Comparison of ENCODE assay signal across 22 mouse cellular contexts in genomic region chr2:74938711-74939110, GRCm38 (mm10).
DNase-seq lines count a peak whose midpoint lies in the region; ATAC-seq lines count a peak whose summit lies in the region.
"Had no signal": no experiment of that assay in that cellular context is flagged by ENCODE, and none has a peak within 500 bp of the region (broad histone marks: within the 10 kb centered on the region; RNA-seq: fewer than 3 reads in every experiment).

No protein-coding gene starts in this region.

- H3K4me2 ChIP-seq in hindbrain, embryonic 13.5 days = no peak overlapping the region
- no peak overlapping the region for H3K4me2 ChIP-seq in hindbrain, embryonic 11.5 days (replicated peaks; ENCODE audit: low read depth, low read length)
- peak overlapping the region; percentile 19; the same call in 1 of the 2 replicates for H3K4me2 ChIP-seq in hindbrain, embryonic 16.5 days (ENCODE audit: low read length)
- H3K4me2 ChIP-seq in hindbrain, embryonic 14.5 days (replicated peaks) = no peak overlapping the region; the same call in 1 of the 2 replicates
- peak overlapping the region; percentile 30; the same call in 1 of the 2 replicates for H3K4me2 ChIP-seq in neural tube, embryonic 15.5 days
- H3K4me2 ChIP-seq: embryonic facial prominence, embryonic 13.5 days; embryonic facial prominence, embryonic 15.5 days; forebrain, embryonic 12.5 days had no signal

- H3K36me3 ChIP-seq in hindbrain, embryonic 13.5 days = no peaks in the 10 kb centered on the region
- H3K36me3 ChIP-seq in hindbrain, embryonic 11.5 days (ENCODE audit: control insufficient read depth, insufficient read depth, low read length) = no peaks in the 10 kb centered on the region
- H3K36me3 ChIP-seq in hindbrain, embryonic 16.5 days (ENCODE audit: control insufficient read depth, insufficient read depth, low read length) = no peaks in the 10 kb centered on the region
- no peaks in the 10 kb centered on the region for H3K36me3 ChIP-seq in hindbrain, embryonic 14.5 days (replicated peaks; ENCODE audit: control insufficient read depth, insufficient read depth)
- H3K36me3 ChIP-seq in neural tube, embryonic 15.5 days = no peaks in the 10 kb centered on the region
- H3K36me3 ChIP-seq: embryonic facial prominence, embryonic 13.5 days; embryonic facial prominence, embryonic 15.5 days; forebrain, embryonic 10.5 days; forebrain, embryonic 12.5 days had no signal

- no peak overlapping the region for H3K4me3 ChIP-seq in hindbrain, embryonic 13.5 days
- no peak overlapping the region for H3K4me3 ChIP-seq in hindbrain, embryonic 11.5 days (ENCODE audit: low read depth, low read length)
- no peak overlapping the region for H3K4me3 ChIP-seq in hindbrain, embryonic 16.5 days (ENCODE audit: low read length)
- H3K4me3 ChIP-seq in hindbrain, embryonic 14.5 days (replicated peaks; ENCODE audit: low read length) = no peak overlapping the region
- H3K4me3 ChIP-seq in neural tube, embryonic 15.5 days (replicated peaks) = no peak overlapping the region
- H3K4me3 ChIP-seq: embryonic facial prominence, embryonic 13.5 days; embryonic facial prominence, embryonic 15.5 days; erythroblast, embryonic 14.5 days; forebrain, embryonic 10.5 days; forebrain, embryonic 12.5 days had no signal

- peak overlapping the region; percentile 23; the same call in 1 of the 2 replicates for H3K27ac ChIP-seq in hindbrain, embryonic 13.5 days
- H3K27ac ChIP-seq in hindbrain, embryonic 11.5 days (ENCODE audit: low read depth, low read length) = no peak overlapping the region
- no peak overlapping the region for H3K27ac ChIP-seq in hindbrain, embryonic 16.5 days (ENCODE audit: low read depth, low read length)
- H3K27ac ChIP-seq in hindbrain, embryonic 14.5 days = no peak overlapping the region
- no peak overlapping the region for H3K27ac ChIP-seq in neural tube, embryonic 15.5 days (replicated peaks)
- H3K27ac ChIP-seq: embryonic facial prominence, embryonic 13.5 days; embryonic facial prominence, embryonic 15.5 days; forebrain, embryonic 10.5 days; forebrain, embryonic 12.5 days had no signal

- no peaks in the 10 kb centered on the region for H3K9me3 ChIP-seq in hindbrain, embryonic 13.5 days
- H3K9me3 ChIP-seq in hindbrain, embryonic 11.5 days (ENCODE audit: control insufficient read depth, low read length) = no peaks in the 10 kb centered on the region
- no peaks in the 10 kb centered on the region for H3K9me3 ChIP-seq in hindbrain, embryonic 16.5 days (ENCODE audit: control insufficient read depth, low read length)
- no peaks in the 10 kb centered on the region for H3K9me3 ChIP-seq in hindbrain, embryonic 14.5 days (ENCODE audit: control insufficient read depth, low read length)
- H3K9me3 ChIP-seq in neural tube, embryonic 15.5 days (replicated peaks) = no peaks in the 10 kb centered on the region
- H3K9me3 ChIP-seq: embryonic facial prominence, embryonic 13.5 days; embryonic facial prominence, embryonic 15.5 days; forebrain, embryonic 10.5 days; forebrain, embryonic 12.5 days had no signal

- no peak overlapping the region for H3K9ac ChIP-seq in hindbrain, embryonic 13.5 days
- no peak overlapping the region for H3K9ac ChIP-seq in hindbrain, embryonic 11.5 days (ENCODE audit: low read depth, low read length)
- H3K9ac ChIP-seq in hindbrain, embryonic 16.5 days (ENCODE audit: low read depth, low read length) = no peak overlapping the region
- no peak overlapping the region for H3K9ac ChIP-seq in hindbrain, embryonic 14.5 days
- H3K9ac ChIP-seq in neural tube, embryonic 15.5 days (replicated peaks) = no peak overlapping the region
- H3K9ac ChIP-seq: embryonic facial prominence, embryonic 13.5 days; embryonic facial prominence, embryonic 15.5 days; forebrain, embryonic 12.5 days had no signal

- DNase-seq in hindbrain, embryonic 11.5 days (ENCODE audit: low spot score) = no peak
- DNase-seq in hindbrain, embryonic 14.5 days (ENCODE audit: low spot score) = no peak
- no peak for DNase-seq in neural tube, embryonic 10.5 days (ENCODE audit: extremely low spot score, low spot score)
- DNase-seq: adrenal gland, adult 2 months; adrenal gland, postnatal 10 days; adrenal gland, postnatal 25 days; cerebellum, adult 11 months; cerebellum, adult 18-20 months; cerebellum, adult 8-10 months; cerebellum, adult 9-11 months; cerebellum, postnatal 14 days; cerebellum, postnatal 36 days; embryo, embryonic 11 days had no signal

- ATAC-seq in hindbrain, embryonic 13.5 days (ENCODE audit: low FRiP score) = no peak
- no peak for ATAC-seq in hindbrain, embryonic 11.5 days (ENCODE audit: low FRiP score)
- no peak for ATAC-seq in hindbrain, embryonic 16.5 days
- no peak for ATAC-seq in hindbrain, embryonic 14.5 days (ENCODE audit: low FRiP score)
- ATAC-seq in neural tube, embryonic 15.5 days (ENCODE audit: low FRiP score) = no peak
- ATAC-seq: forebrain, embryonic 14.5 days had no signal

- no peaks in the 10 kb centered on the region for H3K27me3 ChIP-seq in hindbrain, embryonic 13.5 days
- no peaks in the 10 kb centered on the region for H3K27me3 ChIP-seq in hindbrain, embryonic 11.5 days (ENCODE audit: control insufficient read depth, insufficient read depth, low read length)
- no peaks in the 10 kb centered on the region for H3K27me3 ChIP-seq in hindbrain, embryonic 16.5 days (replicated peaks; ENCODE audit: control insufficient read depth, insufficient read depth, low read length)
- H3K27me3 ChIP-seq in hindbrain, embryonic 14.5 days (ENCODE audit: control insufficient read depth, insufficient read depth, low read length) = no peaks in the 10 kb centered on the region
- H3K27me3 ChIP-seq in neural tube, embryonic 15.5 days (replicated peaks) = no peaks in the 10 kb centered on the region
- H3K27me3 ChIP-seq: embryonic facial prominence, embryonic 15.5 days; forebrain, embryonic 12.5 days had no signal

- no peaks in the 10 kb centered on the region for H3K4me1 ChIP-seq in hindbrain, embryonic 13.5 days (replicated peaks)
- no peaks in the 10 kb centered on the region for H3K4me1 ChIP-seq in hindbrain, embryonic 11.5 days (replicated peaks; ENCODE audit: control insufficient read depth, insufficient read depth, low read length)
- H3K4me1 ChIP-seq in hindbrain, embryonic 16.5 days (ENCODE audit: control insufficient read depth, insufficient read depth, low read depth, low read length) = no peaks in the 10 kb centered on the region
- peaks cover 1% of the 10 kb centered on the region; the same call in 1 of the 2 replicates for H3K4me1 ChIP-seq in hindbrain, embryonic 14.5 days (replicated peaks; ENCODE audit: control insufficient read depth, insufficient read depth, low read length)
- peaks cover 6% of the 10 kb centered on the region; the same call in 1 of the 2 replicates for H3K4me1 ChIP-seq in neural tube, embryonic 15.5 days
- H3K4me1 ChIP-seq: embryonic facial prominence, embryonic 13.5 days; forebrain, embryonic 12.5 days had no signal

- 65% methylated on average over 9 of the region's 9 CpGs for WGBS in hindbrain, embryonic 13.5 days
- 76% methylated on average over 9 of the region's 9 CpGs for WGBS in hindbrain, embryonic 11.5 days
- 60% methylated on average over 9 of the region's 9 CpGs for WGBS in hindbrain, embryonic 16.5 days
- 55% methylated on average over 9 of the region's 9 CpGs for WGBS in hindbrain, embryonic 14.5 days
- WGBS in neural tube, embryonic 15.5 days = 51% methylated on average over 9 of the region's 9 CpGs

Comparison
In these comparisons a context has a peak if more than half of its experiments do, and no peak if none do; other contexts are left out.
1. H3K4me2 ChIP-seq: peak in hindbrain, embryonic 16.5 days (single experiment) and neural tube, embryonic 15.5 days (single experiment); none in hindbrain, embryonic 13.5 days (single experiment), hindbrain, embryonic 11.5 days (single experiment) and hindbrain, embryonic 14.5 days (single experiment).